Mouse (Mus musculus) spleen, postnatal 36 days (tissue): ENCODE results near the gene B3gnt2.
A peak's percentile ranks its signal among the peaks of the same experiment; 100 is the strongest.

ENCODE experiments used
- DNase-seq, 2 experiments: peaks; one replicate each; pipeline ENCODE4 v3.0.0; 2022; ENCODE audit warnings: low spot score in 2 of 2, mixed read lengths in 1 of 2

B3gnt2 gene

GRCm38 (mm10) chr11:22847732-22848648 lies 12.8 kb downstream of the B3gnt2 start:
- no peak for DNase-seq

DNA sequence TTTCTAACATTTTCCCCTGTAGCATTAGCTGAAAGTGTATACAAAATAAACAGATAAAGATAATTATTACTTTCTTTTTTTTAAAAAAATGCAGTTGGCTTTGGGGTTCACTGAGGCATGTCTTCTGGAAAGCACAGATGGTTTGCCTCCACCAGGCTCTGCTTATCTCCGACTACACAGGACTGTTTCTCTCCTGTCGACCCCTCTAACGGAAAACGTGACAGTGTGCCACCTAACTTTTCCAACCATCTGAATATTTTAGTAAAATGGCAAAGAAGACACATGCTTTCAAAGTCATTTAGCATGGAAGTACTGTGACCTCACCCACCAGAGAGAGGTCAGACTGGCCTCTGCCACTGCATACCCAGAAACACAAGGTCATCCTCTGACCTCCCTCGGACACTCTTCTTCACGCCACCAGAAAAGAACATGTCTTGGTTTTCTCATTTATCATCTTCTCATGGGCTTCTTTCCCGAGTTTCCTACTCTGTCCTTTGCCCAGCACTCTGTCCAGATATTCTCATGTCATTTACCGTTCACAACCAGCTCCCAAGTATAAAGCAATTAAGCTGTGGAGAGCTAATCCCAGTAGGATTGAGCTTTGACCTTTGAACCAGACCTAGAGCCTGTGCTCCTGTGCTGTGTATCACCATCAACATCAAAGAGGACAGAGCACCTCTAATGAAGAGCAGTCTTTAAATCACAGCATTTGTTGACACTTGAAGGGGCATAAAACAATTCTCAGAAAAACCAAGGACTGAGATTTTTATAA lies 13.6 kb downstream of the B3gnt2 start:
- DNase-seq: no peak

- peak; percentile 59 to 64 for DNase-seq
Observed at GRCm38 (mm10) chr11:22846093-22846835, 14.5 kb downstream of the B3gnt2 start.

GRCm38 (mm10) chr11:22844754-22845718 lies 15.7 kb downstream of the B3gnt2 start:
- DNase-seq: no peak

DNA sequence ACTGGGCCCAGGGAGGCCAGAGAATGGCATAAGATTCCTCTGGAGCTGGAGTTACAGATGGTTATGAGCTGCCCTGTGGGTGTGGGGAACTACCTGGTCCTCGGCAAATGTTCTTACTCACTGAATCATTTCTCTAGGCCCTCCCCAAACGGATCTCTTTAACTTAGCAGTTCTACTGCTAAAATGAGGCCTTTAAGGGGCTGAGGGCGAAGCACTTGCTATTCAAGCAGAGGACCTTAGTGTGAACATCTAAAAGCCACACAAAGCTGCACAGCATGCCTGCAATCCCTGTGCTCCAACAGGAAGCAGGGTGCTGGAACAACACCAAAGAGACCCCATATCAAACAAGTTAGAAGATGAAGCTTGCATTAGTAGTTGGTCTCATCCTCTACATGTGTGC lies 21.3 kb downstream of the B3gnt2 start:
- DNase-seq: no peak

DNA sequence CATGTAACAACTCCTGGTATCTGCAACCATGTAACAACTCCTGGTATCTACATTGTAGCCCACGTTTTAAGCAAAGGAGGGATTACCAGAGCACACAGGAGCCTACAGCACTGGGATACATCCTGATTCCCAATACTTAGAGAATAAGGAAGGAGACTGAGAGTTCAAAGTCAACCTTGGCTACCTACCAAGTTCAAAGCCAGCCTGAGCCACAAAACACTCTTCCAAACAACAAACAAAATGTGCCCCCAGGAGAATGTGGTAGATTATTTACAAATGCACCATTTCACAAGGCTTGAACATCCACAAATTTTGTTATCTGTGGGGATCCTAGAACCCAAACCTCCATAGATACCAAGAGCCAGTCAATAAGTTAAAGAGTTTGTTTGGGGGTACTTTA lies 22.4 kb downstream of the B3gnt2 start:
- DNase-seq: no peak

DNA sequence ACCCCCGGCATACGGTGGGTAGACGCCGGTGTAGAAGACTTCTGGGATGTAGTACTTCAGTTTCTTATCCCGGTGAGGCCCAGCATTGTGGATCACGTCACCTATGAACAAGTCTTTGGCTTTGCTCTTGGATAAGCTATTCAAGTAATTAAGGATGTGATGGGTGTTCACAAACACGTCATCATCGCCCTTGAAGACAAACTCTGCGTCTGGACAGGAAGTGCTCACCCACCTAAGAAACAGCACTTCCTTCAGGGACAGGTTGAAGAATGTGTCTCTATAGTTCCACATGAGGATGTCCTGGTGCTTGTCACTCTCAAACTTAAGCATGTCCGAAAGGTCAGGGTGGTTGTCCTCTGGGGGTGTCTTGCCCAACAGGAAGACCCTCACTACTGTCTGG lies 24.5 kb downstream of the B3gnt2 start:
- DNase-seq: no peak

DNA sequence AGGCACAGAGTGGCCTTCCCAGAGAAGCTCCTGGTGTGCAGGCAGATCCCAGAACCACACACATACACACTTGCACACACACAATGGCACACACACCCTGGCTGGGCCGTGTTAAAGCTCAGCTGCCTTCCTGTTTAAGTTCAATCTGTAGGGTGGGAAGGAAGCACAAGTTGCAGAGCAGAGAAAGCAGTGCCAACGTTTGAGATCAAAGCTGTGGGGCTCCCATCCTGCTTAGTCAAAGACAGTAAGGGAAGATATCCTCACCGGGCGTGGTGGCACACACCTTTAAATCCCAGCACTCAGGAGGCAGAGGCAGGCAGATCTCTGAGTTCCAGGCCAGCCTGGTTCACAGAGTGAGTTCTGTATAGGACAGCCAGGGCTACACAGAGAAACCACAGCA lies 28.2 kb downstream of the B3gnt2 start:
- no peak for DNase-seq

GRCm38 (mm10) chr11:22831916-22832315 lies 28.8 kb downstream of the B3gnt2 start:
- no peak for DNase-seq

GRCm38 (mm10) chr11:22830684-22831083 lies 30.1 kb downstream of the B3gnt2 start:
- no peak for DNase-seq

DNA sequence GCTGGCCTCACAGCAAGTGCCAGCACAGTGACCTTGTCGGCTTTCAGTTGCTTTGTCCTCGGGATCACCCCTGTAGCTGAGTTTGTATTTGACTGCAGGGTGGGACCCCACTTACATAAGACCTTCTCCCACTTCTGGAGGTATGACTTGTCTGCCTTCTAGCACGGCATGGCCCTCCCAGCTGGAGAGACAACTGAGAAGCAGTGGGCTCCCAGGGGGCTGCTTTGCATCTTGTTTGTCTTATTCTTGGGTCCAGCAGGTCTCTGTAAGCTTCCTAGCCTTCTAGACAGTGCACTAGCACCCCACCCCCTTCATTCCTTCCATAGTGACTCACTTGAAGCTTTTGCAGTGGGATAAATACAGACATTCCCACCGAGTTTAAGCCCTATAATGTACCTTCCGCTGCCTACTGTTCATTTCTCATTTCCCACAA lies 30.6 kb downstream of the B3gnt2 start:
- no peak for DNase-seq

DNA sequence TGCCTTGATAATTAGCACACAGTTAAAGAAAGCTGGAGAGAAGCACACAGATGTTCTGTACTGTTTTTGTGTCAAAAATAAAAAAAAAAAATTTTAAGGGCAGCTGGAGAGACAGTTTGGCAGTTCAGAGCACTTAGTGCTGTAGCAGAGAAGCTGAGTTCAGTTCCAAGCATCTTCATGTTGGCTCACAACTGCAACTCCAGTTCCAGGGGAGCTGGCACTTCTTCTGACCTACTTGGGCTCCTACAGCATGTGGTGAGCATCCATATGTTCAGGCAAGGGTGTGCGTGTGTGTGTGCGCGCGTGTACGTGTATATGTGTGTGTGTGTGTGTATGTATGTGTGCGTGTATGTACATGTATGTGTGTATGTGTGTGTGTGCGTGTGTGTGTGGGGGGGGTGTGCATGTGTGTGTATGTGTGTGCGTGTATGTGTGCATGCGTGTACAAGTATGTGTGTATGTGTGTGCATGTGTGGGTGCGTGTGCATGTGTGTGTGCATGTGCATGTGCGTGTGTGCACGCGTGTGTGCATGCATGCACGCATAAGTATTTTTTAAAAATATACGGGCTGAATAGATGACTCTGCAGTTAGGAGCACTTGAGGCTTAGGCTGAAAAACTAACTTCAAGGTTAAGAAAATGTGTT lies 31.7 kb downstream of the B3gnt2 start:
- no peak for DNase-seq

DNA sequence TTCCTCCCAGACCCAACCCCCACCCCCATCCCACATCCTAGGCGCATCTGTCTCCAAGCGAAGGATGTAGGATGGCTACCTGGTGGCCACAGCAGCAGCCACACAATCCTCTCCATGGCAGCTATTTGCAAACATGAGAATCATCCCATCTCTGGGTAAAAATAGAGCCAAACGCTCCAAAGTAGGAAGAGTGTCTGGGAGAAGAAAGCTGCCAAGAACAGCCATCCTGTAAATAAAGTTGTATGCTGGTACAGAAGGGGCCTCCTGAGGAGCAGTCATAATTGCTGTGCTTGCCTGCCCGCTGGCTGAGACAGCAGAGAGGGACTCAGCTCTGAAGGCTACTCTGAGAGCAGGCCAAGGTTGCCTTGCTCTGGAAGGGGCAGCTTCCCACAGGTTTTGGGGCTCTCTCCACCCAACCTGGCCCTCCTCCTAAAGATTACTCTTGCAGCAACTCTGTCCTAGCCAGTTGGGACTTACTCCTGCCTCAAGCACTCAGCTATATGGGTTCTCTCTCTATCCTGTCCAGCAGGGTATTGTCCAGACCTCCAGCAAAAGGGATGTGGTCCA lies 33.2 kb downstream of the B3gnt2 start:
- DNase-seq: no peak

DNA sequence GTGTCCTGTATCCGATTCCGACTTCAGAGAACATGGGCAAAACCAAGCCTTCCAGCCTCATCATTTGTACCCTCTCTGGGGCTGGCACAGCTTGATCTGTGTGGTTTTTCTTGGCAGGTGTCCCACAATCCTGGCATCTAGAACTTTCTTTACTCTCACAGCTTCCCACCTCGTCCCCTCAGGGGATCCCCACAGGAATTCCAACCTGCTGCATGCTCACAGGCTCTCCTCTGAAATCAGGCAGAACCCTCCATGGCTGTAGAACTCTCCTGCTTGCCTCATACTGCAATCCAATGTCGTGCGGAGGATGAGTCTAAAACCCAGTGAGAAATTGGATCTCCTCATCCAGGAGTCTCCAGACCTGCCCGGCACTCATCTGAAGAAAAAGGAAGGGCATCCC lies 34.1 kb downstream of the B3gnt2 start:
- DNase-seq: no peak

DNA sequence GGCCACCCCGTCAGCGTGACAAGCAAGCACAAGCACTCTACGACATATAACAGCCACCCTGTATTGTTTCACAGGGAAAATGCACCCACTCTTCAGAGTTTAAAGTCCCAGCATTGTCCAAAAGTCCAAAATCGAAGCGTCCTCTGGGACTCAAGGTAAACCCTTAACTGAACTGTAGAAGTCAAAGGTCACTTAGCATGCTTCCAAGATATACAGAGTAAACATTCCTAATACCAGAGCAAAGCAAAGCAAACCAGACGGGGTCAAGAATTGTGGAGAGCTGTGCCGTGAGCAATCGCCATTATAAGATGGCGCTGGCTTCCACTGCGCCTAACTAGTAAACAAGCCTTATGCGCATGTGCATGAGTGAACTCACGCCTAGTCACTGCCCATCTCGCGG lies 34.7 kb downstream of the B3gnt2 start:
- DNase-seq: no peak

DNA sequence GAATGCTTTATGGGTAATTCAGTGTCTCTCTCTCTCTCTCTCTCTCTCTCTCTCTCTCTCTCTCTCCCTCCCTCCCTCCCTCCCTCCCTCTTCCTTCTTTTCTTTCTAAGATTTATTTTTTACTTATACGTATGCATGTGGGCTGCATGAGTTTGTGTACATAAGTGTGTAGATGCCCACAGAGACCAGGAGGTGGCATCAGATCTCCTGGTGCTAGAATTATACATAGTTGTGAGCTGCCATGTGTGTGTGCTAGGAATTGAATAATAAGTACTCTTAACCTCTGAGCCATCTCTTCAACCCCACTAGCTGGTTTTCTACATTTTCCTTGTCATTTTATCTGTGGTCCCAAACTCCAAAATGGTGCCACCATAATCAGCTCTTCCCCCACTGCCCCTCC lies 35.2 kb downstream of the B3gnt2 start:
- DNase-seq: no peak

DNA sequence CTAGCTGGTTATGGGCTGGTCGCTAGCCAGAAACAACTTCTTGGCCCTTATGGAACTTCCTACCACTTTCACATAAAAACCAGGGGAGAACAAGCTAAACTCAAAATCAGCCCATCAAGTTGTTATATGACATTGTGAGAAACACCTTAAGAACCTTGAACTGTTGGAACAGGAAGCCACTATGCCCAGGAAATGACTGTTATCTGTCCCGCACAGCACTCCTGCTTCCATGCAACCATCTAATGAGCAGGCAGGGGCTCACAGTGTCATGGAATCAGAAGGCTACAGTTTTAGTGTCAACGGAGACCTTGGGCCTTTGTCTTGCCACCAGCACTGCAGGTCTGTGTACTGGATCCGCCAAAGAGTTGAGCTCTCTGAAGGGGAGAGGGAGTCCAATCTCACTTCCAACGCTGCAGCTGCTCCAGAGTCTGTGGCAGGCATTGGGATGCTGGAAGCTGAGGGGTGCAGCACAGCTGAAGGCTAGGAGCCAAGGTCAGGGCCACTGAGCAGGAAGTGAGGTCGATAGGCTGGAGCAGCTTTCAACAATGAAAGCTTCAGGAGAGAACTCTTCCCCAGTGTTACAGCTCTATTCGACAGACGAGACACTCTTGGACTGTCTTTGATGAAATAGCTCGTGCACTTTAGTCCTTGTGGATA lies 36.6 kb downstream of the B3gnt2 start:
- no peak for DNase-seq

- DNase-seq: no peak
Observed at GRCm38 (mm10) chr11:22821243-22821642, 39.5 kb downstream of the B3gnt2 start.

- DNase-seq: peak; percentile 55 to 68
Observed at GRCm38 (mm10) chr11:22818371-22818770, 42.4 kb downstream of the B3gnt2 start.

GRCm38 (mm10) chr11:22815877-22816276 lies 44.9 kb downstream of the B3gnt2 start:
- peak; percentile 49 to 50 for DNase-seq
